Mouse (Mus musculus) neural tube, embryonic 13.5 days (tissue): ENCODE data around the gene Fgd5. TPM values are rescaled to one million over a fixed set of nuclear protein-coding genes. Genes with fewer than 3 reads are reported as not detected.
A peak's percentile ranks its signal among the peaks of the same experiment; 100 is the strongest.

Experiments used
- ATAC-seq: fragments of 200-750 bp; cut with Nextera tagmentation; 2 replicates; pipeline ENCODE4 v1.8.0; 2017; ENCODE audit warnings: low read depth, mild to moderate bottlenecking, moderate TSS enrichment, moderate library complexity
- H3K27ac ChIP-seq: fragments of 300-500 bp; sonication (generic); replicated peaks from 2 replicates; pipeline ENCODE4 v1.5.1; 2015; ENCODE audit warnings: moderate library complexity, mild to moderate bottlenecking, inconsistent platforms
- H3K27me3 ChIP-seq: fragments of 300-500 bp; sonication (generic); 2 replicates; pipeline ENCODE4 v1.6.1; 2015; ENCODE audit warnings: mild to moderate bottlenecking, inconsistent platforms
- H3K36me3 ChIP-seq: fragments of 300-500 bp; sonication (generic); 2 replicates; pipeline ENCODE4 v1.6.1; 2015; ENCODE audit warnings: mild to moderate bottlenecking, inconsistent platforms
- H3K4me1 ChIP-seq: fragments of 300-500 bp; sonication (generic); replicated peaks from 2 replicates; pipeline ENCODE4 v1.6.1; 2015; ENCODE audit warnings: inconsistent platforms
- H3K4me2 ChIP-seq: fragments of 300-500 bp; sonication (generic); 2 replicates; pipeline ENCODE4 v1.6.1; 2015; ENCODE audit warnings: inconsistent platforms, mild to moderate bottlenecking, moderate library complexity
- H3K4me3 ChIP-seq: fragments of 300-500 bp; sonication (generic); 2 replicates; pipeline ENCODE4 v1.5.1; 2015; ENCODE audit warnings: mild to moderate bottlenecking, inconsistent platforms
- H3K9ac ChIP-seq: fragments of 300-500 bp; sonication (generic); 2 replicates; pipeline ENCODE4 v1.6.1; 2015; ENCODE audit warnings: moderate library complexity, mild to moderate bottlenecking, inconsistent platforms
- H3K9me3 ChIP-seq: fragments of 300-500 bp; sonication (generic); 2 replicates; pipeline ENCODE4 v1.6.1; 2016; ENCODE audit warnings: inconsistent platforms
- WGBS: fragments of 180-500 bp; shearing (Covaris S2); methylation state at CpG from one replicate; pipeline ENCODE4 v1.1.7; 2015; 5-methylcytosine and 5-hydroxymethylcytosine counted together
- polyA plus RNA-seq: library from polyadenylated mRNA; unstranded; fragments of >200 nt; fragmentation: Nextera tagmentation; extraction: Ambion mirVana; gene quantifications from 2 replicates; pipeline ENCODE4 v1.2.1, GENCODE M21; 2015

Gene Fgd5
- polyA plus RNA-seq, 1 experiment from 2014 or later: 21.7 TPM

- WGBS: 67% methylated on average over 5 of the region's 5 CpGs
- no peaks in the 10 kb centered on the region for H3K9me3 ChIP-seq
Measured at GRCm38 (mm10) chr6:92036372-92036771, 57.7 kb downstream of the Fgd5 start.

GRCm38 (mm10) chr6:92038158-92038557 is 59.5 kb downstream of the Fgd5 start:
- no peaks in the 10 kb centered on the region for H3K27me3 ChIP-seq
- H3K9me3 ChIP-seq: no peaks in the 10 kb centered on the region
- WGBS: 60% methylated on average over 3 of the region's 3 CpGs
- H3K27ac ChIP-seq: no peak overlapping the region
- no peak overlapping the region for H3K4me2 ChIP-seq
- no peaks in the 10 kb centered on the region; the same call in 1 of the 2 replicates for H3K4me1 ChIP-seq
- no peak overlapping the region for H3K9ac ChIP-seq
- no peaks in the 10 kb centered on the region; the same call in 1 of the 2 replicates for H3K36me3 ChIP-seq
- H3K4me3 ChIP-seq: no peak overlapping the region
- no peak for ATAC-seq

More at GRCm38 (mm10) chr6:92036372-92036771, 57.7 kb downstream of the Fgd5 start:
- Histone ChIP-seq H3K4me2 (no peak overlapping the region), H3K27ac (no peak overlapping the region), H3K4me1 (no peaks in the 10 kb centered on the region), H3K27me3 (no peaks in the 10 kb centered on the region), H3K9ac (no peak overlapping the region), H3K36me3 (no peaks in the 10 kb centered on the region; the same call in 1 of the 2 replicates), H3K4me3 (no peak overlapping the region)
- no peak for ATAC-seq

GRCm38 (mm10) chr6:92041271-92041670 is 62.6 kb downstream of the Fgd5 start:
- no peak for ATAC-seq
- no peak overlapping the region for H3K9ac ChIP-seq
- no peak overlapping the region for H3K4me2 ChIP-seq
- no peaks in the 10 kb centered on the region for H3K9me3 ChIP-seq
- H3K27me3 ChIP-seq: no peaks in the 10 kb centered on the region
- H3K27ac ChIP-seq: no peak overlapping the region
- no peaks in the 10 kb centered on the region; the same call in 1 of the 2 replicates for H3K4me1 ChIP-seq
- H3K4me3 ChIP-seq: no peak overlapping the region
- no peaks in the 10 kb centered on the region; the same call in 1 of the 2 replicates for H3K36me3 ChIP-seq
- WGBS: 73% methylated on average over 5 of the region's 5 CpGs

- Histone ChIP-seq H3K4me1 (no peaks in the 10 kb centered on the region; the same call in 1 of the 2 replicates), H3K4me2 (no peak overlapping the region), H3K36me3 (no peaks in the 10 kb centered on the region; the same call in 1 of the 2 replicates), H3K9ac (no peak overlapping the region), H3K27ac (no peak overlapping the region), H3K9me3 (no peaks in the 10 kb centered on the region), H3K27me3 (no peaks in the 10 kb centered on the region), H3K4me3 (no peak overlapping the region)
- ATAC-seq: no peak; the same call in 1 of the 2 replicates
- 74% methylated on average over 4 of the region's 4 CpGs for WGBS
Measured at GRCm38 (mm10) chr6:92042055-92042454, 63.4 kb downstream of the Fgd5 start.

- WGBS: 93% methylated on average over 1 of the region's 1 CpGs
Measured at GRCm38 (mm10) chr6:92042850-92043249, 64.2 kb downstream of the Fgd5 start.

GRCm38 (mm10) chr6:92057768-92058167 is 79.1 kb downstream of the Fgd5 start:
- Histone ChIP-seq H3K4me1 (peaks cover 11% of the 10 kb centered on the region), H3K4me2 (no peak overlapping the region), H3K9ac (no peak overlapping the region), H3K27me3 (no peaks in the 10 kb centered on the region), H3K36me3 (peaks cover 20% of the 10 kb centered on the region), H3K4me3 (no peak overlapping the region), H3K27ac (no peak overlapping the region), H3K9me3 (no peaks in the 10 kb centered on the region)
- ATAC-seq: no peak
- 55% methylated on average over 2 of the region's 2 CpGs for WGBS

More at GRCm38 (mm10) chr6:92042850-92043249, 64.2 kb downstream of the Fgd5 start:
- Histone ChIP-seq H3K4me1 (no peaks in the 10 kb centered on the region; the same call in 1 of the 2 replicates), H3K36me3 (no peaks in the 10 kb centered on the region; the same call in 1 of the 2 replicates), H3K4me2 (no peak overlapping the region), H3K9ac (no peak overlapping the region), H3K27ac (no peak overlapping the region), H3K4me3 (no peak overlapping the region), H3K27me3 (no peaks in the 10 kb centered on the region), H3K9me3 (no peaks in the 10 kb centered on the region)
- ATAC-seq: no peak

- ATAC-seq: no peak
- Histone ChIP-seq H3K4me2 (no peak overlapping the region), H3K4me3 (no peak overlapping the region), H3K4me1 (peaks cover 22% of the 10 kb centered on the region), H3K36me3 (peaks cover 12% of the 10 kb centered on the region; the same call in 1 of the 2 replicates), H3K9me3 (no peaks in the 10 kb centered on the region), H3K9ac (no peak overlapping the region), H3K27ac (no peak overlapping the region), H3K27me3 (no peaks in the 10 kb centered on the region)
- 55% methylated on average over 5 of the region's 5 CpGs for WGBS
Measured at GRCm38 (mm10) chr6:92061725-92062124, 83.0 kb downstream of the Fgd5 start.

- H3K4me1 ChIP-seq: peaks cover 25% of the 10 kb centered on the region
- H3K4me2 ChIP-seq: no peak overlapping the region
- H3K36me3 ChIP-seq: peaks cover 3% of the 10 kb centered on the region; the same call in 1 of the 2 replicates
- H3K4me3 ChIP-seq: no peak overlapping the region
- H3K27ac ChIP-seq: no peak overlapping the region
- no peak for ATAC-seq
- H3K27me3 ChIP-seq: no peaks in the 10 kb centered on the region
- no peaks in the 10 kb centered on the region for H3K9me3 ChIP-seq
- WGBS: 91% methylated on average over 2 of the region's 2 CpGs
- no peak overlapping the region for H3K9ac ChIP-seq
Measured at GRCm38 (mm10) chr6:92063452-92063851, 84.8 kb downstream of the Fgd5 start.

- Histone ChIP-seq H3K9me3 (no peaks in the 10 kb centered on the region), H3K4me1 (peaks cover 25% of the 10 kb centered on the region), H3K27me3 (no peaks in the 10 kb centered on the region), H3K4me3 (no peak overlapping the region), H3K9ac (no peak overlapping the region), H3K27ac (no peak overlapping the region), H3K36me3 (no peaks in the 10 kb centered on the region), H3K4me2 (no peak overlapping the region)
- ATAC-seq: no peak
- 62% methylated on average over 10 of the region's 10 CpGs for WGBS
Measured at GRCm38 (mm10) chr6:92064101-92064500, 85.4 kb downstream of the Fgd5 start.

GRCm38 (mm10) chr6:92065721-92066496 is 87.2 kb downstream of the Fgd5 start:
- Histone ChIP-seq H3K36me3 (no peaks in the 10 kb centered on the region), H3K4me2 (no peak overlapping the region), H3K27me3 (no peaks in the 10 kb centered on the region), H3K4me1 (peaks cover 25% of the 10 kb centered on the region), H3K9ac (no peak overlapping the region), H3K27ac (no peak overlapping the region), H3K9me3 (no peaks in the 10 kb centered on the region), H3K4me3 (no peak overlapping the region)
- ATAC-seq: no peak
- WGBS: 54% methylated on average over 12 of the region's 12 CpGs

- Histone ChIP-seq H3K4me1 (peaks cover 16% of the 10 kb centered on the region), H3K9me3 (no peaks in the 10 kb centered on the region), H3K9ac (0 out of 2 replicates have a peak overlapping the region, but pooled peaks have one; percentile 6), H3K36me3 (no peaks in the 10 kb centered on the region), H3K4me3 (no peak overlapping the region), H3K4me2 (no peak overlapping the region), H3K27ac (0 out of 2 replicates have a peak overlapping the region, but pooled peaks have one; percentile 23), H3K27me3 (no peaks in the 10 kb centered on the region)
- WGBS: 34% methylated on average over 16 of the region's 16 CpGs
- ATAC-seq: peak; percentile 79
Measured at GRCm38 (mm10) chr6:92067146-92067790, 88.6 kb downstream of the Fgd5 start.

- 0 out of 2 replicates have a peak, but pooled peaks cover 4% of the 10 kb centered on the region for H3K4me1 ChIP-seq
- 59% methylated on average over 15 of the region's 15 CpGs for WGBS
- ATAC-seq: no peak
Measured at GRCm38 (mm10) chr6:92071121-92071839, 92.6 kb downstream of the Fgd5 start.

More at GRCm38 (mm10) chr6:92071121-92071839, 92.6 kb downstream of the Fgd5 start:
- Histone ChIP-seq H3K27me3 (no peaks in the 10 kb centered on the region), H3K4me3 (no peak overlapping the region), H3K9ac (no peak overlapping the region), H3K9me3 (no peaks in the 10 kb centered on the region), H3K4me2 (no peak overlapping the region), H3K36me3 (no peaks in the 10 kb centered on the region), H3K27ac (no peak overlapping the region)
